Mouse (Mus musculus): Measurements from ENCODE around the gene Fgfr2. TPM values are rescaled to one million over a fixed set of nuclear protein-coding genes. Genes with fewer than 3 reads are reported as not detected.

Gene Fgfr2
- polyA plus RNA-seq, 1 experiment from 2014 or later: 47.9 TPM

DNA sequence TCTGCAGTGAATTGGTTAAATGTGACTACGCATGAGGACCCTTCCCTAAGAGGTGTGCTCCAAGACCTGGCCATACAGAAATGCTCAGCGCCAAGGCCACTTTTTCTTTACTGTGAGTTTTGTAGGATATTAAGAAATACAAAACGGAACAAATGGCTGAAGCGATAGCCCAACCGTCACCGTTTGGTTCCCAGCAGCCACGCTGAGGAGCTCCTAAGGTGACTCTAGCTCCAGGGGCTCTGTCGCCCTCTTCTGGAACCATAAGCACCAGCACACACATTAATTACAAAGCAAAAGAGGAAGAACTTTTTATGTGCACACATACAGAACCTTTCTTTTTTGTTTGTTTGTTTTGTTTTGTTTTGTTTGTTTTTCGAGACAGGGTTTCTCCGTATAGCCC is 225.9 kb downstream of the Fgfr2 start:
- ATAC-seq: no peak
- H3K9ac ChIP-seq: no peak overlapping the region

DNA sequence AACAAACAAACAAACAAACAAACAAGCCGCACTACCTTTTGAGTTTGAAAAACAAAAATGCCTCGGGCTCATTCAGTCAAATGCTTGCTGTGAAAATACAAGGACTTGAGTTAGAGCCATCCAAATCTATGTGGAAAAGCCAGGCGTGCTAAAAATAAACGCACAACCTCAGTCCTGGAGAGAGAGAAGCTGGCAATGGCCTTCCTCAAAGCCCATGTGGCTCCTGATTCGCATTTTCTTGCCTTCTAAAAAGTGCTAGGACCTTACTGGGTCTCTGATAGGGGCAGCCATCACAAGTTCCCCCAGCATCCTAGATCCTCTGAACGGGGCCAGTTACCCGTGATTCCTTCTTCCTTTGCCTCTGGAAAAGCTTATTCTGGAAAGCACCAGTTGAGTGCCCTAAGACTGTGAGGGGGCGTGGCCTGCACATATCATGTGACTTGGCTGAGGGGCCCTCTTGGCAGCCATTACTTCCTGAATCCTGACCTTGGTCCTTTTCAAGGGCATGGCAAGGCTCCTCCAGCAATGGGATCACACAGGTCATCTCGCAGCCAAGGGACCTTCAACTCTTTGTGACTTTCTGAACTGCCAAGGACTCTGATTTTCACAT is 226.8 kb downstream of the Fgfr2 start:
- peaks cover 10% of the 10 kb centered on the region for H3K9me3 ChIP-seq (replicated peaks)
- H3K27ac ChIP-seq: no peak overlapping the region
- no peaks in the 10 kb centered on the region for H3K27me3 ChIP-seq
- H3K4me1 ChIP-seq: peaks cover 4% of the 10 kb centered on the region; the same call in 1 of the 2 replicates
- H3K36me3 ChIP-seq (ENCODE audit: poor library complexity, severe bottlenecking): no peaks in the 10 kb centered on the region
- H3K9ac ChIP-seq: no peak overlapping the region
- WGBS: 90% methylated on average over 9 of the region's 9 CpGs
- ATAC-seq: no peak
- no peak overlapping the region for H3K4me2 ChIP-seq
- no peak overlapping the region for H3K4me3 ChIP-seq

More for the DNA sequence above, 225.9 kb downstream of the Fgfr2 start:
- Histone ChIP-seq H3K4me2 (no peak overlapping the region), H3K4me3 (no peak overlapping the region), H3K36me3 (ENCODE audit: poor library complexity, severe bottlenecking) (no peaks in the 10 kb centered on the region), H3K4me1 (peaks cover 4% of the 10 kb centered on the region; the same call in 1 of the 2 replicates), H3K27me3 (no peaks in the 10 kb centered on the region), H3K27ac (no peak overlapping the region), H3K9me3 (replicated peaks) (peaks cover 10% of the 10 kb centered on the region)
- WGBS: 83% methylated on average over 10 of the region's 10 CpGs

DNA sequence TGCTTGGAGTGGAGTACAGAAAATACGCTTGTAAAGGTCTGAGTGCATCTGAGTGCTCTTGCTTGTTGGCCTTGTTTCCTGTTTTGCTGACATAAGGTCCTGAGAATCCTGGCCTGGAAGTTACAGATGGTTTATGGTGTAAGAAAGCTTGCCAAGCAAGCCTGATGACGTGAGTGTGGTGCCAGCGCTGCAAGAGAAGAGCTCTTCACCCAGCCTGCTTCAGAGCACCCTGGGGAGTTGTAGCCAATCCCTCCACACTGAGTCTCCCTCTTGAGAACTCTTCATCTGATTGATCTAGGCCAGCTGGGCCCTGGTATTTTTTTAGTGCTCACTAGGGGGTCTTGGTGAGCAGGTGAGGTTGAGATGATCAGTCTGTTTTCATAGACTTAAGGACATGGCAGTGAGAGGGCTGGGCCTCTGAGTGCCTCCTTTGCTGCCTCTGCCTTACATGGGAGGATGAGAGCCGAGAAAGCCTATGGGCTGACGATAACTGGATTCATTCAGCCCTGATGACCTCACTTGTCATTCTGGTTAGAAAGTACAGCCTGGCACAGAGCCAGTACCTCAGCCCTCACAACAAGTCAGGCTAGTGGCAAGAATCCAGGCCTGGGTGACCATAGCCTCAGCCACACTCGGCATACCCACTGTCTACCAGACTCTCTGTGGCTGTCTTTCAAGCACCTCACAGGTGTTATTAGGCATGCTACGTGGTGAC is 228.2 kb downstream of the Fgfr2 start:
- Histone ChIP-seq H3K9ac (no peak overlapping the region), H3K27ac (no peak overlapping the region), H3K27me3 (no peaks in the 10 kb centered on the region), H3K9me3 (replicated peaks) (peaks cover 10% of the 10 kb centered on the region), H3K4me1 (peaks cover 4% of the 10 kb centered on the region; the same call in 1 of the 2 replicates), H3K36me3 (ENCODE audit: poor library complexity, severe bottlenecking) (no peaks in the 10 kb centered on the region), H3K4me2 (no peak overlapping the region), H3K4me3 (no peak overlapping the region)
- ATAC-seq: no peak
- 69% methylated on average over 7 of the region's 7 CpGs for WGBS

DNA sequence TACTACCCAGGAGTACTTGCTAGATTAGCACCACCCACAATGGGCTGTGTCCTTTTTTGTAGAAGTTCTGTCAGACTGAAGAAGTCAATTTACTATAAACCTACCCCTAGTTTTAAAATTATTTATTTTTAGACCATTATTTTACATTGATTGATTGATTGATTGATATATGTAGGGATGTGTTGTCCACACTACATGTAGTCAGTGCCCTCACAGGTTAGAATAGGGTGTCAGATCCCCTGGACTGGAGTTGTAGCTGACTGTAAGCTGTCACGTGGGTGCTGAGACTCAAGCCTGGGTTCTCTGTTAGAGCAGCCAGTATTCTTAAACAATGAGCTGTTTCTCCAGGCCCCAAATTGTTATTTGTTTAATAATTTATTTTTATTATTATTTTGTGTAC is 229.8 kb downstream of the Fgfr2 start:
- 83% methylated on average over 1 of the region's 1 CpGs for WGBS
- Histone ChIP-seq H3K9ac (no peak overlapping the region), H3K27ac (no peak overlapping the region), H3K4me3 (no peak overlapping the region), H3K36me3 (ENCODE audit: poor library complexity, severe bottlenecking) (no peaks in the 10 kb centered on the region), H3K9me3 (replicated peaks) (peaks cover 10% of the 10 kb centered on the region), H3K27me3 (no peaks in the 10 kb centered on the region), H3K4me2 (no peak overlapping the region), H3K4me1 (peaks cover 4% of the 10 kb centered on the region; the same call in 1 of the 2 replicates)
- no peak for ATAC-seq

DNA sequence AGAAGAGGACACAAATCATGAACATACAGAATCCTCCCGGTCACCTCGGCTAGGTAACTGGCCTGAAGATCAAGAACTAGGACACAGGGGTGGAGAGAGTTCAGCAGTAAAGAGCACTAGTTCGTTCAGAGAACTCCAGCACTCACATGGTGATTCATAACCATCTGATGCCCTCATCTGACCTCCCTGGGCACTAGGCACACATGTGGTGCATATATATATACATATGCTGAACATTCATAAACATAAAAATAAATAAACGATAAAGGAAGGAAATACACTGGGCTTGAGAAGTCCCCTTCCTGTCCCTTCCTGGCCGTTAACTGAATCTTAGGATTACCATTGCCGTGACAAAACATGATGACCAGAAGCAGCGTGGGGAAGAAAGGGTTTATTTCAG is 230.3 kb downstream of the Fgfr2 start:
- H3K27me3 ChIP-seq: no peaks in the 10 kb centered on the region
- H3K4me1 ChIP-seq: peaks cover 4% of the 10 kb centered on the region; the same call in 1 of the 2 replicates
- H3K4me3 ChIP-seq: no peak overlapping the region
- no peak for ATAC-seq
- no peak overlapping the region for H3K4me2 ChIP-seq
- H3K27ac ChIP-seq: no peak overlapping the region
- 88% methylated on average over 7 of the region's 7 CpGs for WGBS
- H3K36me3 ChIP-seq (ENCODE audit: poor library complexity, severe bottlenecking): no peaks in the 10 kb centered on the region
- peaks cover 4% of the 10 kb centered on the region; the same call in 1 of the 2 replicates for H3K9me3 ChIP-seq (replicated peaks)
- H3K9ac ChIP-seq: no peak overlapping the region

DNA sequence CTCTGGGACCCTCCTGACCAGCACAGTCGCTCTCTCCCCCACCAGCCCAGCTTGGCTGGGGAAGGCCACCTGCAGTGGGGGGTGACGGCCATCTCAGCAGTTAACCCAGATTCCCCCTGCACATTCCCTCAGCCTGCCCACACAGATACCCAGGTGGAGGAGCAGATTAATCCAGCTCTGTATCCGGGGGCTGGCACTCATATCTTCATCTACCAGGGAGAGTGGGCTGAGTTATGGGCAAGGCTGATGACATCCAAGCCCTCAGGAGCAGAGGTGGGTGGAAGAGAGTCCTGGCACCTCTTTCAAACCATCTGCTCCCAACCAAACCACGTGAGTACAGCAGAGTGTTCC is 230.9 kb downstream of the Fgfr2 start:
- no peak overlapping the region for H3K4me3 ChIP-seq
- ATAC-seq: no peak

DNA sequence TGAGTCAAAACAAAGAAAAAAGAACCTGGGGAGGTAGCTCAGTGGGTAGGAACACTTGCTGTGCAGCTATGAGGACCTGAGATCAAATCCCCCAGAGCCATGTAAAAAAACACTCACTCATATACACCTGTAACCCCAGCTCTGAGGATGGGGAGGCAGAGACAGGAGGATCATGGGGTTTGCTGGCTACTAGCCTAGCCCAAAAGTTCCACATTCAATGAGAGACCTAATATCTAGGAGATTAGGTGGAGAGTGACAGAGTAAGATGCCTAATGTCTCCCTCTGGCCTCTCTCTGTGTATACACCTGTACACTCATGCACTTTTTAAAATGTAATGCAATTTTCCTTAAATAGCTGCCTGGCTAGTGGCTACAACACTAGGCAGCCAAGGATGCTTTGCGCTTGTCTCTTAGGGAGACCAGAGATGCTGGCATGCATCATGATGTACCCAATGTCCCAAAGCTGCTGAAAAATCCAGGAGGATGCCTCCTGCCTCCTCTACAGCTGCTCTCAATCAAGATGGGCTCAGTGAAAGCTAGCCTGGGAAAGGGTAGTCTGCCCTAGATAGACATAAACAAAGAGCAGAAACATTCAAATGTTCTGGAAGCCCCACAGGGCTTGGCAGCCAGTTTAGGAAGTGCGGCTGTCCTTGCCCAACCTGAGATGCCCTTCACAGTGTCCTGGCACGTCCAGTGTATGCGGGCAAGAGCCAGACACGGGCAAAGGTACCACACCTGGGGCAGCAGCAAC is 231.4 kb downstream of the Fgfr2 start:
- H3K36me3 ChIP-seq (ENCODE audit: poor library complexity, severe bottlenecking): no peaks in the 10 kb centered on the region
- no peak for ATAC-seq
- no peak overlapping the region for H3K9ac ChIP-seq
- H3K4me3 ChIP-seq: no peak overlapping the region
- no peaks in the 10 kb centered on the region for H3K27me3 ChIP-seq
- H3K27ac ChIP-seq: no peak overlapping the region
- H3K4me2 ChIP-seq: no peak overlapping the region
- H3K4me1 ChIP-seq: peaks cover 4% of the 10 kb centered on the region; the same call in 1 of the 2 replicates
- WGBS: 85% methylated on average over 5 of the region's 5 CpGs
- H3K9me3 ChIP-seq (replicated peaks): 0 out of 2 replicates have a peak, but pooled peaks cover 4% of the 10 kb centered on the region

More for the DNA sequence above, 230.9 kb downstream of the Fgfr2 start:
- 79% methylated on average over 4 of the region's 4 CpGs for WGBS
- H3K4me2 ChIP-seq: no peak overlapping the region
- H3K9me3 ChIP-seq (replicated peaks): peaks cover 4% of the 10 kb centered on the region; the same call in 1 of the 2 replicates
- H3K27me3 ChIP-seq: no peaks in the 10 kb centered on the region
- peaks cover 4% of the 10 kb centered on the region; the same call in 1 of the 2 replicates for H3K4me1 ChIP-seq
- no peak overlapping the region for H3K27ac ChIP-seq
- H3K36me3 ChIP-seq (ENCODE audit: poor library complexity, severe bottlenecking): no peaks in the 10 kb centered on the region
- no peak overlapping the region for H3K9ac ChIP-seq

DNA sequence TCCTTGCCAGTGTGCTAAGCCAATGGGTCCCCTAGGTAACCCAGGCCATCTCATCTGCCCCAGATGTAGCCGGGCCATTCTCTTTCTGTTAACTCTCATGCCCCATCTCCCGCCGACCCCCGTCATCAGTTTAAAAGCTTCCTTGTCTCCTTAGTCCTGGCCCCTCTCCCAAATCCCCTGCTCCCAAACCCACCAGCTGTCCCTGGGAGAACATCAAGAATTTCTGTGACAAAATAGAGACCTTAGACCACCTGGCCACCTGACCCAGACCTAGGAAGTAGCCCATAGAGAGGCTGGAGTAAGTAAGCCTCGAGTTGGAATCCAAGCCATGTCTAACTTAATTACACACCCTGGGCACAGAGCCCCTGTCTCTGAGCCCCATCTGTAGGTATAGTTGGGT is 232.9 kb downstream of the Fgfr2 start:
- Histone ChIP-seq H3K9me3 (replicated peaks) (0 out of 2 replicates have a peak, but pooled peaks cover 4% of the 10 kb centered on the region), H3K4me2 (no peak overlapping the region), H3K4me3 (no peak overlapping the region), H3K4me1 (peaks cover 3% of the 10 kb centered on the region; the same call in 1 of the 2 replicates), H3K27me3 (no peaks in the 10 kb centered on the region), H3K36me3 (ENCODE audit: poor library complexity, severe bottlenecking) (peaks cover 6% of the 10 kb centered on the region), H3K9ac (no peak overlapping the region), H3K27ac (no peak overlapping the region)
- 91% methylated on average over 5 of the region's 5 CpGs for WGBS
- ATAC-seq: no peak

DNA sequence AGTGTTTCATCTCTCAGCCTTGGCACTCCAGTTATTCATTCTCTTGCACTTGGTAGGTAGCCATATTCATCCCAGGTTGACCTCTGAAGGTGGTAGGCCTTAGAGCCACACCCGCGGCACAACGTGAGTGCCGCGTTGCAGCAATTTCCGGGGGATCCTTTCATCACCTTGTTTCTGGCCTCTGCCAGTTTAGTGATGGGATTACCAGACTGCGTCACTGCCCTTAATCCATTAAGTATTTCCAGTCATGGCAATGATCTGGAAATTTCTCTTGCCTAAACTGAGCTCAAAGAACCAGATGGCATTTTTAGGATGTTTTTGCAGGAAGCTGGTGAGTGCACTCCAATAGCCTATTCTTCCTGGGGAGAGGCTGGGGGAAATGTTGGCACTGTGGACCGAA is 233.5 kb downstream of the Fgfr2 start:
- no peak overlapping the region for H3K9ac ChIP-seq
- no peak overlapping the region for H3K4me2 ChIP-seq
- no peak for ATAC-seq
- H3K36me3 ChIP-seq (ENCODE audit: poor library complexity, severe bottlenecking): peaks cover 10% of the 10 kb centered on the region
- WGBS: 92% methylated on average over 8 of the region's 8 CpGs
- H3K27ac ChIP-seq: no peak overlapping the region
- H3K4me3 ChIP-seq: no peak overlapping the region
- H3K4me1 ChIP-seq: no peaks in the 10 kb centered on the region
- H3K27me3 ChIP-seq: no peaks in the 10 kb centered on the region
- 0 out of 2 replicates have a peak, but pooled peaks cover 4% of the 10 kb centered on the region for H3K9me3 ChIP-seq (replicated peaks)

DNA sequence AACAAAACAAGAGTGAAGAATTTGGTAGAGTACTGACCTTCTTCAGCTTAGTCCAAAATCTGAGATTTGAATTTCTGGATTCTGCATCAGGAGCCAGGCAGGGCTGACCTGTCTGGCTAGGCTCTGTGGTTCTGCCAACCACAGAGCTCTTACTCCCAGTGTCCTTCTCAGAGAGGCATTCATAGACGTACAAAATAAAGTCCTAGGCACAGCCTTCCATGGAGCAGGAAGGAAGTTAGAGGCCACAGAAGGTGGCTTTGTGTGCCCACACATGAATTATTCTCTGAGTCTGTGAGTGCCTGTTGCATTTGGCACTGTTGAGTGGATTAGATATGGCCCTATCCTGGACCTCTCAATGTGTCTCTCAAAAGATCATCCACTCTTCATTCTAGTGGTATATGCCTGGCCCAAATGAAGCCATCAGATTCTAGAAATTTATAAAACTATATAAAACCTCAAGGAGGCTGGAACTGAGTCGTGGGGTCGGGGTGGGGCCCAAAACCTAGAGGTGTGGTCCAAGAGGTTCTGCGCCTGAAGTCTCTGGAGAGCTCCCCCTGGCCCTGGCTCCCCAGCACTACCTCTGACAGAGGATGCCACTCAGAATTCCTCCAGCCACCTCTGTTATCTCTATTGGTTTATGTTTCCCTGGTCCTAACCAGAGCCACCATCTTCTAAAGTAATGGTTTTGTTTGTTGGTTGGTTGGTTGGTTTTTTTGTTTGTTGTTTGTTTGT is 234.5 kb downstream of the Fgfr2 start:
- WGBS: 68% methylated on average over 4 of the region's 4 CpGs
- no peaks in the 10 kb centered on the region for H3K4me1 ChIP-seq
- H3K9me3 ChIP-seq (replicated peaks): 0 out of 2 replicates have a peak, but pooled peaks cover under 1% of the 10 kb centered on the region
- no peak overlapping the region for H3K4me2 ChIP-seq
- H3K27me3 ChIP-seq: no peaks in the 10 kb centered on the region
- no peak overlapping the region for H3K9ac ChIP-seq
- no peak overlapping the region for H3K4me3 ChIP-seq
- H3K27ac ChIP-seq: no peak overlapping the region
- no peak for ATAC-seq
- H3K36me3 ChIP-seq (ENCODE audit: poor library complexity, severe bottlenecking): peaks cover 20% of the 10 kb centered on the region

DNA sequence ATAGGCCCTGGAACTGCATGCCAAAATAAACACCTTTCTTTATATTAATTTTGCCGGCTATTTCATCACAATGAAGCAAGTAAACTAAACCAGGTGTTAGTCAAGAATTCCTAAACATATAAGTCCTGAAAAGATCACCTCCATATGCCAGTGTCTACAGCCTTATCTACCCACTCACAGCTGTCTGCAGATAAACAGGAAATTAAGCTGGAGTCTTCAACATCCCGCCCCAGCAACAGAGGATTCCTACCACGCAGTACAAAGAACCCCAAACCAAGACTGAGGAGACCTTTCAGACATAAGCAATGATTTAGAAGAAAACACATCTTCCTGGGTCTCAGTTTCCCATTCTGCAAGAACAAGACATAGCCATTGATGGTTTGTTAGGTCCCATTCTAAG is 235.1 kb downstream of the Fgfr2 start:
- Histone ChIP-seq H3K27ac (no peak overlapping the region), H3K4me1 (no peaks in the 10 kb centered on the region), H3K36me3 (ENCODE audit: poor library complexity, severe bottlenecking) (peaks cover 26% of the 10 kb centered on the region), H3K27me3 (no peaks in the 10 kb centered on the region), H3K4me2 (no peak overlapping the region), H3K9ac (no peak overlapping the region), H3K9me3 (replicated peaks) (no peaks in the 10 kb centered on the region), H3K4me3 (no peak overlapping the region)
- ATAC-seq: no peak
- 92% methylated on average over 3 of the region's 3 CpGs for WGBS

All from forebrain, embryonic 13.5 days (tissue).